In the genomic region with DNA sequence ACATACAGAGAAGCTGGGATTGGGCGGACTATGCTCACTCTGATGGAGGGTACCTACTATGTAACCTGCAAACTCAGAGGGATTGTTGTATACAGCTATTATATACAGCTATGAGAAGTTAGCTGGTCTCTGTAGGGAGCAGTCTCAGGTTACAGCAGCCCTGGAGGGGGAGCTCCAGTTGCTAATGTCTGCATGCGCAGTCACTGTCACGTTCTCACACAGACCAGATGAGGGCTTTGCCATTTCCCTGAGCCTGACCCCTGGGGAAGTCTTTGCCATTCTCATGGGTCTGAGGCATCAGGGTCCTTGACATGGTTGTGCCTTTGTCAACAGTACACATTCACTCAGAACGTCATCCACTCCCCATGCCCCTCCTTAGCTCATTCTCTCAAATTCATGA, we compare ENCODE assay signal across 28 mouse cellular contexts. TPM values are rescaled to one million over a fixed set of nuclear protein-coding genes. Genes with fewer than 3 reads are reported as not detected.
DNase-seq lines count a peak whose midpoint lies in the region; ATAC-seq and TF ChIP-seq lines count a peak whose summit lies in the region.
"Had no signal": no experiment of that assay in that cellular context is flagged by ENCODE, and none has a peak within 500 bp of the region (broad histone marks: within the 10 kb centered on the region; RNA-seq: fewer than 3 reads in every experiment).

No protein-coding gene starts in this region.

- H3K4me1 ChIP-seq in midbrain, embryonic 15.5 days = no peaks in the 10 kb centered on the region
- no peaks in the 10 kb centered on the region; the same call in 1 of the 2 replicates for H3K4me1 ChIP-seq in lung, postnatal 0 days (ENCODE audit: insufficient read depth, low read depth, low read length)
- H3K4me1 ChIP-seq in hindbrain, embryonic 14.5 days (replicated peaks; ENCODE audit: control insufficient read depth, insufficient read depth, low read length) = no peaks in the 10 kb centered on the region
- H3K4me1 ChIP-seq: embryonic facial prominence, embryonic 13.5 days; embryonic facial prominence, embryonic 15.5 days; forebrain, embryonic 12.5 days had no signal

- no peaks in the 10 kb centered on the region for H3K36me3 ChIP-seq in midbrain, embryonic 15.5 days (replicated peaks)
- no peaks in the 10 kb centered on the region for H3K36me3 ChIP-seq in lung, postnatal 0 days (ENCODE audit: insufficient read depth, low read length)
- no peaks in the 10 kb centered on the region for H3K36me3 ChIP-seq in hindbrain, embryonic 14.5 days (replicated peaks; ENCODE audit: control insufficient read depth, insufficient read depth)
- H3K36me3 ChIP-seq: embryonic facial prominence, embryonic 13.5 days; embryonic facial prominence, embryonic 15.5 days; forebrain, embryonic 10.5 days; forebrain, embryonic 12.5 days; G1E had no signal

- DNase-seq in heart, adult 11 months = peak; percentile 54
- DNase-seq in heart, postnatal 25 days (ENCODE audit: low spot score) = no peak
- DNase-seq in 416B (ENCODE audit: low read depth) = peak; percentile 19
- DNase-seq in ES-CJ7 (ENCODE audit: low read depth, low spot score) = peak; percentile 61
- peak; percentile 49 for DNase-seq in R1 (ENCODE audit: low read depth, low spot score)
- no peak for DNase-seq in lung, postnatal 0 days (ENCODE audit: low spot score)
- DNase-seq in hindbrain, embryonic 14.5 days (ENCODE audit: low spot score) = no peak
- DNase-seq: adrenal gland, adult 8-10 months; adrenal gland, postnatal 14 days; adrenal gland, postnatal 36 days; cerebellum, adult 11-12 months; cerebellum, adult 2 months; cerebellum, adult 9-10 months; cerebellum, postnatal 10 days; cerebellum, postnatal 25 days; embryo, embryonic 11 days had no signal

- intact Hi-C loops in heart, postnatal 25 days (cut with DNase I) = no loop called here

- H3K9me3 ChIP-seq in midbrain, embryonic 15.5 days = no peaks in the 10 kb centered on the region
- no peaks in the 10 kb centered on the region for H3K9me3 ChIP-seq in lung, postnatal 0 days (ENCODE audit: low read length)
- peaks cover 6% of the 10 kb centered on the region for H3K9me3 ChIP-seq in hindbrain, embryonic 14.5 days (ENCODE audit: control insufficient read depth, low read length)
- H3K9me3 ChIP-seq: embryonic facial prominence, embryonic 13.5 days; embryonic facial prominence, embryonic 15.5 days; forebrain, embryonic 10.5 days; forebrain, embryonic 12.5 days; G1E had no signal

- no peak overlapping the region for H3K4me3 ChIP-seq in midbrain, embryonic 15.5 days
- no peak overlapping the region for H3K4me3 ChIP-seq in lung, postnatal 0 days (ENCODE audit: low read depth, low read length)
- no peak overlapping the region for H3K4me3 ChIP-seq in hindbrain, embryonic 14.5 days (replicated peaks; ENCODE audit: low read length)
- H3K4me3 ChIP-seq: embryonic facial prominence, embryonic 13.5 days; embryonic facial prominence, embryonic 15.5 days; erythroblast, embryonic 14.5 days; forebrain, embryonic 10.5 days; forebrain, embryonic 12.5 days had no signal

- H3K27me3 ChIP-seq in midbrain, embryonic 15.5 days (replicated peaks) = no peaks in the 10 kb centered on the region
- H3K27me3 ChIP-seq in lung, postnatal 0 days (replicated peaks; ENCODE audit: insufficient read depth, low read length) = no peaks in the 10 kb centered on the region
- H3K27me3 ChIP-seq in hindbrain, embryonic 14.5 days (ENCODE audit: control insufficient read depth, insufficient read depth, low read length) = no peaks in the 10 kb centered on the region
- H3K27me3 ChIP-seq: embryonic facial prominence, embryonic 13.5 days; embryonic facial prominence, embryonic 15.5 days; forebrain, embryonic 12.5 days had no signal

- no peak overlapping the region for H3K27ac ChIP-seq in midbrain, embryonic 15.5 days
- no peak overlapping the region for H3K27ac ChIP-seq in lung, postnatal 0 days (ENCODE audit: low read length)
- H3K27ac ChIP-seq in hindbrain, embryonic 14.5 days = no peak overlapping the region
- H3K27ac ChIP-seq: embryonic facial prominence, embryonic 13.5 days; embryonic facial prominence, embryonic 15.5 days; forebrain, embryonic 10.5 days; forebrain, embryonic 12.5 days had no signal

- H3K9ac ChIP-seq in midbrain, embryonic 15.5 days = no peak overlapping the region
- no peak overlapping the region for H3K9ac ChIP-seq in lung, postnatal 0 days (replicated peaks; ENCODE audit: low read depth)
- H3K9ac ChIP-seq in hindbrain, embryonic 14.5 days = no peak overlapping the region
- H3K9ac ChIP-seq: embryonic facial prominence, embryonic 13.5 days; embryonic facial prominence, embryonic 15.5 days; forebrain, embryonic 12.5 days had no signal

- TF ChIP-seq EP300 in lung, postnatal 0 days (IDR thresholded peaks at IDR 0.05) = no peak

- no peak for TF ChIP-seq CTCF in lung, postnatal 0 days (IDR thresholded peaks at IDR 0.05)

- no peak overlapping the region for H3K4me2 ChIP-seq in midbrain, embryonic 15.5 days
- no peak overlapping the region for H3K4me2 ChIP-seq in lung, postnatal 0 days (replicated peaks; ENCODE audit: low read depth, low read length)
- no peak overlapping the region for H3K4me2 ChIP-seq in hindbrain, embryonic 14.5 days (replicated peaks)
- H3K4me2 ChIP-seq: embryonic facial prominence, embryonic 13.5 days; embryonic facial prominence, embryonic 15.5 days; forebrain, embryonic 12.5 days had no signal

- WGBS in midbrain, embryonic 15.5 days = 80% methylated on average over 4 of the region's 4 CpGs
- WGBS in lung, postnatal 0 days = 58% methylated on average over 4 of the region's 4 CpGs
- 70% methylated on average over 4 of the region's 4 CpGs for WGBS in hindbrain, embryonic 14.5 days

- no peak for ATAC-seq in midbrain, embryonic 15.5 days (replicated peaks)
- ATAC-seq in lung, postnatal 0 days = no peak
- ATAC-seq in hindbrain, embryonic 14.5 days (ENCODE audit: low FRiP score) = no peak
- ATAC-seq: activated CD4-positive, CD25-positive, alpha-beta regulatory T cell, adult 4 months; forebrain, embryonic 14.5 days; forebrain, embryonic 16.5 days; Patski had no signal

RNA-seq across cellular contexts. Expression of a gene that starts 26.0 kb away (rescaled TPM):
- 10 to 100 TPM; 12.1 to 14.7 TPM for total RNA-seq in heart, postnatal 25 days (2021)
- polyA plus RNA-seq in midbrain, embryonic 15.5 days (2015; fragmentation: Nextera tagmentation; extraction: Ambion mirVana) = 1.6 TPM in 2 replicates
- polyA plus RNA-seq in lung, postnatal 0 days (2015; fragmentation: Nextera tagmentation; extraction: Ambion mirVana) = 11.2 and 12.1 TPM in 2 replicates
- polyA plus RNA-seq in hindbrain, embryonic 14.5 days (2014; fragmentation: Nextera tagmentation; extraction: Ambion mirVana) = 2.3 and 2.8 TPM in 2 replicates
- total RNA-seq: G1E had no signal
- polyA plus RNA-seq: C2C12; erythroblast, embryonic 14.5 days; G1E had no signal

RNA-seq across cellular contexts. Expression of a gene that starts 31.8 kb away (rescaled TPM):
- 10 to 100 TPM; 21.2 to 27.5 TPM for total RNA-seq in heart, postnatal 25 days (2021)
- 13.4 and 13.8 TPM in 2 replicates for polyA plus RNA-seq in midbrain, embryonic 15.5 days (2015; fragmentation: Nextera tagmentation; extraction: Ambion mirVana)
- polyA plus RNA-seq in lung, postnatal 0 days (2015; fragmentation: Nextera tagmentation; extraction: Ambion mirVana) = 12.4 and 13.4 TPM in 2 replicates
- 21.8 and 24.5 TPM in 2 replicates for polyA plus RNA-seq in hindbrain, embryonic 14.5 days (2014; fragmentation: Nextera tagmentation; extraction: Ambion mirVana)

RNA-seq across cellular contexts. Expression of a gene that starts 40.7 kb away (rescaled TPM):
- total RNA-seq in heart, postnatal 25 days (2021) = under 1 TPM; 0.08 to 0.13 TPM
- polyA plus RNA-seq in midbrain, embryonic 15.5 days (2015; fragmentation: Nextera tagmentation; extraction: Ambion mirVana) = 31.6 and 33.4 TPM in 2 replicates
- polyA plus RNA-seq in lung, postnatal 0 days (2015; fragmentation: Nextera tagmentation; extraction: Ambion mirVana) = 0.17 and 0.27 TPM in 2 replicates
- polyA plus RNA-seq in hindbrain, embryonic 14.5 days (2014; fragmentation: Nextera tagmentation; extraction: Ambion mirVana) = 26.0 and 29.1 TPM in 2 replicates

Comparison
In these comparisons a context has a peak if more than half of its experiments do, and no peak if none do; other contexts are left out.
1. DNase-seq: peak in heart, adult 11 months (single experiment), 416B (single experiment), ES-CJ7 (single experiment) and R1 (single experiment); none in heart, postnatal 25 days (single experiment), lung, postnatal 0 days (single experiment) and hindbrain, embryonic 14.5 days (single experiment).
2. RNA of a gene that starts 40.7 kb away (polyA plus RNA-seq): 31.6 to 33.4 TPM in midbrain, embryonic 15.5 days and 26.0 to 29.1 TPM in hindbrain, embryonic 14.5 days; 0.17 to 0.27 TPM in lung, postnatal 0 days; every median in the first group is over 10 times any median in the second.